Mouse (Mus musculus): ENCODE measurements around the gene Gm10800.
"Not testable (repeated sequence)": the region's sequence is repeated elsewhere in the genome, so short reads cannot be mapped to it uniquely, and the experiment has no call there.

Gene Gm10800

GRCm38 (mm10) chr2:98667201-98667600 is at the start of gene Gm10800:
Gm10800 (minus strand) TSS chr2:98667301.
- not testable (repeated sequence) for DNase-seq (ENCODE audit: low spot score)

- DNase-seq (ENCODE audit: low spot score) = no peak
Measured at GRCm38 (mm10) chr2:98697533-98697932, 30.4 kb upstream of the Gm10800 start.

GRCm38 (mm10) chr2:98661937-98662336 is 5.2 kb downstream of the Gm10800 start, which contains the start of gene Gm10801:
Gm10801 (plus strand) TSS chr2:98662237.
- DNase-seq (ENCODE audit: low spot score) = not testable (repeated sequence)

All from testis, postnatal 10 days (tissue).